Mouse (Mus musculus): Measurements from ENCODE around the gene Tldc1.

Tldc1 gene

GRCm38 (mm10) chr8:119778263-119778662, at the start of gene Tldc1:
Gene Tldc1 (minus strand): TSS chr8:119778416.
- DNase-seq (ENCODE audit: extremely low read depth, low read depth, low spot score), result peak; percentile 89

GRCm38 (mm10) chr8:119827721-119828153, 49.5 kb upstream of the Tldc1 start:
- DNase-seq (ENCODE audit: extremely low read depth, low read depth, low spot score), result peak; percentile 92

GRCm38 (mm10) chr8:119826982-119827381, 48.8 kb upstream of the Tldc1 start:
- no peak for DNase-seq (ENCODE audit: extremely low read depth, low read depth, low spot score)

GRCm38 (mm10) chr8:119825950-119826730, 47.9 kb upstream of the Tldc1 start:
- no peak for DNase-seq (ENCODE audit: extremely low read depth, low read depth, low spot score)

GRCm38 (mm10) chr8:119824809-119825273, 46.6 kb upstream of the Tldc1 start:
- DNase-seq (ENCODE audit: extremely low read depth, low read depth, low spot score), result no peak

GRCm38 (mm10) chr8:119824100-119824499, 45.9 kb upstream of the Tldc1 start:
- DNase-seq (ENCODE audit: extremely low read depth, low read depth, low spot score), result no peak

- no peak for DNase-seq (ENCODE audit: extremely low read depth, low read depth, low spot score)
Measured at GRCm38 (mm10) chr8:119823278-119823677, 45.1 kb upstream of the Tldc1 start.

- no peak for DNase-seq (ENCODE audit: extremely low read depth, low read depth, low spot score)
Measured at GRCm38 (mm10) chr8:119821691-119822090, 43.5 kb upstream of the Tldc1 start.

- DNase-seq (ENCODE audit: extremely low read depth, low read depth, low spot score), result no peak
Measured at GRCm38 (mm10) chr8:119819976-119820375, 41.8 kb upstream of the Tldc1 start.

GRCm38 (mm10) chr8:119819316-119819715, 41.1 kb upstream of the Tldc1 start:
- DNase-seq (ENCODE audit: extremely low read depth, low read depth, low spot score), result no peak

- DNase-seq (ENCODE audit: extremely low read depth, low read depth, low spot score), result no peak
Measured at GRCm38 (mm10) chr8:119817446-119817845, 39.2 kb upstream of the Tldc1 start.

GRCm38 (mm10) chr8:119816219-119816618, 38.0 kb upstream of the Tldc1 start:
- no peak for DNase-seq (ENCODE audit: extremely low read depth, low read depth, low spot score)

- no peak for DNase-seq (ENCODE audit: extremely low read depth, low read depth, low spot score)
Measured at GRCm38 (mm10) chr8:119812650-119813431, 34.6 kb upstream of the Tldc1 start.

GRCm38 (mm10) chr8:119811925-119812324, 33.7 kb upstream of the Tldc1 start:
- no peak for DNase-seq (ENCODE audit: extremely low read depth, low read depth, low spot score)

- no peak for DNase-seq (ENCODE audit: extremely low read depth, low read depth, low spot score)
Measured at GRCm38 (mm10) chr8:119810953-119811499, 32.8 kb upstream of the Tldc1 start.

GRCm38 (mm10) chr8:119810127-119810868, 32.1 kb upstream of the Tldc1 start:
- DNase-seq (ENCODE audit: extremely low read depth, low read depth, low spot score), result no peak

GRCm38 (mm10) chr8:119809620-119810019, 31.4 kb upstream of the Tldc1 start:
- DNase-seq (ENCODE audit: extremely low read depth, low read depth, low spot score), result no peak

- no peak for DNase-seq (ENCODE audit: extremely low read depth, low read depth, low spot score)
Measured at GRCm38 (mm10) chr8:119807687-119808086, 29.5 kb upstream of the Tldc1 start.

GRCm38 (mm10) chr8:119806422-119807263, 28.4 kb upstream of the Tldc1 start:
- DNase-seq (ENCODE audit: extremely low read depth, low read depth, low spot score), result no peak

- DNase-seq (ENCODE audit: extremely low read depth, low read depth, low spot score), result no peak
Measured at GRCm38 (mm10) chr8:119805275-119805674, 27.1 kb upstream of the Tldc1 start.

All from fat pad, adult 2 months (tissue).